Mouse (Mus musculus): Measurements from ENCODE around the gene 1700040F15Rik. TPM values are rescaled to one million over a fixed set of nuclear protein-coding genes. Genes with fewer than 3 reads are reported as not detected.
"Not testable (repeated sequence)": the region's sequence is repeated elsewhere in the genome, so short reads cannot be mapped to it uniquely, and the experiment has no call there.

Gene 1700040F15Rik
- polyA plus RNA-seq (2015; fragmentation: Nextera tagmentation; extraction: Ambion mirVana) = not detected in 2 replicates

- not testable (repeated sequence) for H3K36me3 ChIP-seq; H3K27me3 ChIP-seq; H3K4me2 ChIP-seq; ATAC-seq (ENCODE audit: borderline replicate concordance, extremely low read depth, low FRiP score, low TSS enrichment); H3K4me1 ChIP-seq; H3K9ac ChIP-seq; H3K27ac ChIP-seq; H3K9me3 ChIP-seq; H3K4me3 ChIP-seq
- no CpG with 5 or more reads among the region's 8 CpGs for WGBS
Measured at GRCm38 (mm10) chrY:61101947-61102346, at the start of gene 1700040F15Rik. Gene 1700040F15Rik (plus strand): TSS chrY:61102247.
